Mouse (Mus musculus): ENCODE measurements at regions not wholly inside any gene's neighbourhood (a gene's known extent, or its start where the extent isn't known, plus 50 kb on each side); places are given as distances from the start of the nearest gene placed in this dataset.
"Not testable (repeated sequence)": the region's sequence is repeated elsewhere in the genome, so short reads cannot be mapped to it uniquely, and the experiment has no call there.

- DNase-seq (ENCODE audit: low read depth), result no peak
Measured at GRCm38 (mm10) chr1:165017793-165018192, 82.5 kb upstream of the Xcl1 start.

- no peak for DNase-seq (ENCODE audit: low read depth)
Measured at GRCm38 (mm10) chr1:165014328-165014727, 79.0 kb upstream of the Xcl1 start.

GRCm38 (mm10) chr1:165013428-165013827, 78.1 kb upstream of the Xcl1 start:
- DNase-seq (ENCODE audit: low read depth), result peak; percentile 8

GRCm38 (mm10) chr1:165012376-165012775, 77.0 kb upstream of the Xcl1 start:
- no peak for DNase-seq (ENCODE audit: low read depth)

- DNase-seq (ENCODE audit: low read depth), result peak; percentile 9
Measured at GRCm38 (mm10) chr1:164999515-164999914, 64.2 kb upstream of the Xcl1 start.

- no peak for DNase-seq (ENCODE audit: low read depth)
Measured at GRCm38 (mm10) chr1:164998621-164999020, 63.3 kb upstream of the Xcl1 start.

- no peak for DNase-seq (ENCODE audit: low read depth)
Measured at GRCm38 (mm10) chr1:164997660-164998059, 62.3 kb upstream of the Xcl1 start.

- DNase-seq (ENCODE audit: low read depth), result no peak
Measured at GRCm38 (mm10) chr1:164994247-164994660, 58.9 kb upstream of the Xcl1 start.

GRCm38 (mm10) chr1:164993175-164993875, 58.0 kb upstream of the Xcl1 start:
- DNase-seq (ENCODE audit: low read depth), result not testable (repeated sequence)

- DNase-seq (ENCODE audit: low read depth), result no peak
Measured at GRCm38 (mm10) chr1:164988982-164989381, 53.7 kb upstream of the Xcl1 start.

GRCm38 (mm10) chr1:164988191-164988590, 52.9 kb upstream of the Xcl1 start:
- no peak for DNase-seq (ENCODE audit: low read depth)

GRCm38 (mm10) chr1:164985521-164985920, 50.2 kb upstream of the Xcl1 start:
- not testable (repeated sequence) for DNase-seq (ENCODE audit: low read depth)

Data from 416B (cell line).